Mouse (Mus musculus): ENCODE data around the gene Cep350.
A peak's percentile ranks its signal among the peaks of the same experiment; 100 is the strongest.
"Not testable (repeated sequence)": the region's sequence is repeated elsewhere in the genome, so short reads cannot be mapped to it uniquely, and the experiment has no call there.

Cep350 gene

DNA sequence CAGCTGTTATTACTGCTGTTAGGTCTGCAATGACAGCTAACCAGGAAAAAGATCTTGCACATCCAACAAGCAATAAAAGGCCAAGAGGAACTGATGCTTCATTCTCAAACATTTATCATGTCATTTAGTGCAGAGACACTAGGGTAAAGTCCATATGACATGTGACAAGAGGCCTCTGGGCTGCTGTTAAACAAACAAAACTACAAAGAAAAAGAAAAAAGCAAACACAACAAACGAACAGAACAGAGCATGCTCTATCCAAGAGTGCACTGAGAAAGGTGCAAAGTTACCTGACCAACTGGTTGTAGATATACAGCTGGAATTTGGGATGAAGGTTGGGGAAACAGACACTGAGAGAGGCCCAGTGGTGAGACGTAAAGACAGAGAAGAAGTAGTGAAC lies 86.2 kb downstream of the Cep350 start:
- DNase-seq (ENCODE audit: low read depth, low spot score), result no peak

DNA sequence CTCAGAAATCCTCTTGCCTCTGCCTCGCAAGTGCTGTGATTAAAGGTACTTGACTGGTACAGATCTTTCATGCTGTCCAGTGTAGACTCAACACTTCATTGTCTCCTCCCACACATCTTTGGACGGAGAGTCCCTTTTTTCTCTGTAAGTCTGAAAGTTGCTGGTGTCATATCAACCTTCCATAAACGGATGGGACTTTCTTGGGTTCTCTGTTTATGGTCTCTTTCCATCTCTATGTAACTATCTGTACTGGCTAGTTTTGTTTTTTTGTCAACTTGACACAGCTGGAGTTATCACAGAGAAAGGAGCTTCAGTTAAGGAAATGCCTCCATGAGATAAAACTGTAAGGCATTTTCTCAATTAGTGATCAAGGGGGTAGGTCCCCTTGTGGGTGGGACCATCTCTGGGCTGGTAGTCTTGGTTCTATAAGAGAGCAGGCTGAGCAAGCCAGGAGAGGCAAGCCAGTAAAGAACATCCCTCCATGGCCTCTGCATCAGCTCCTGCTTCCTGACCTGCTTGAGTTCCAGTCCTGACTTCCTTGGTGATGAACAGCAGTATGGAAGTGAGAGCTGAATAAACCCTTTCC lies 90.3 kb downstream of the Cep350 start:
- not testable (repeated sequence) for DNase-seq (ENCODE audit: low read depth, low spot score)

DNA sequence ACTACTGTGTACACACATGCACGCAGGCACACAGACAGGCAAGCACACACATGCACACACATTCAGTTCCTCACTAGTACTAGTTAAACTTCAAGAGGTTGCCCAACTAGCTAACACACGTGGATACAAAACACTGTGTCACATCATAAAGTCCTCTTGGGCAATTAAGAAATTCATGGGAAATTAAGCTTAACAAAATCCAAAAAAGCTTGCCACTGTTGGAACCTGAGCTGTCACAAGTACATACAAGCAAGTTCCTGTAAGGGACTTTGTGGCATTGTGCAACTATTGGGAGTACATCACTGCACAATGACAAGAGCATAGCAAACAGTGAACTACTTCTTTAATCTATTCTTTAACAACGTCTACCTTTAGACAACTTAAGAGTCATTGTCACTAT lies 93.5 kb downstream of the Cep350 start:
- DNase-seq (ENCODE audit: low read depth, low spot score), result no peak

DNA sequence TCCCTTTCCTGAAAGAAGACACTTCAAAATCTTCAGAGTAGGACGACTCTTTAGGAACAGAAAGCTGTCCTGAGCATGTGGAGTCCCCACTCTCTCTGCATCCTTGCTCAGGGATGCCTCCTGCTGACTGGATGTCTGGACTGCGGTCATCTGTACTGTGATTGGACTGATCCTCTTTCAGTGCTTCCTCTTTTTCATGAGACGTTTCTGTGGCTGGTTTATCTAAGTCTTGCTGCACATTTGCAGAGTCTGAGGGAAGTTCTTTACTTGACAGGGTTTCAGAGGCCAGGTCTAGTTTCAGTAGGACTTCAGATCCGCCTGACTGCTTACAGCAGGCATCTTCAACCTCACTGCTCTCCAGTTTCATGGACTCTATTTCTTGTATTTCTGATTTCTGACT lies 110.1 kb downstream of the Cep350 start:
- DNase-seq (ENCODE audit: low read depth, low spot score), result no peak

DNA sequence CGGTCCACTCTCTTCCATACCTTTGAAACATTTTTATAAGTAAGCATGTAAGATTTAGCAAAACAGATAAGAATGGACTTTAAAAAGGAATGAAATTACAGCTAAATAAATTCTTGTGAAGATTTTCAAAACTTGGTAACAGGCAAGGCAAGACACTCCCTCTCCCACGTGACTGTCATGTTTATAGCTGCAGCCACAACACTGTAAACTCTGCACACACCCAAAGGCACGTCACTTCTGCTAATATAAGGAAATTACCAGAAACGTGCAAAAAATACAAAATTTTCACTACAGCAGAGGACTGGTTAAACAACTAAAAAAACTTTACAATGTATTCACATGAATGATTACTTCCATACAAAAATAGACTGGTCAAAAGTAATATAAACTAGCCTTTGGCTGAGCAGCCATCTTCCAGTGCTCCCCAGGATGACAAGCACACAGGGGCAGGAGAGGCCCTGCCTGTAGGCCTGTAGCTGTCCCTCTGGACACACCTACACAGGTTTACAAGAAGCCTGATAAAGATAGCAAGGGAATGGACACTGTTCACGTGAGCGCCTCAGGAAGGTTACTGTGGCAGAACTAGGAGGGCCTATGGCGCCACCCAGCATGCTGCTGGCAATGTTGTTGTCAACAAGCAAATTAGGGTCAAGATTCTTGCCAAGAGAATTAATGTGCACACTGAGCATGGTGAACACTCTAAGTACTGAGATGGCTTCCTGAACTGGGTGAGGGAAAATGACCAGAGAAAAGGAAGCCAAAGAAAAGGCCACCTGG lies 117.9 kb downstream of the Cep350 start:
- no peak for DNase-seq (ENCODE audit: low read depth, low spot score)

DNA sequence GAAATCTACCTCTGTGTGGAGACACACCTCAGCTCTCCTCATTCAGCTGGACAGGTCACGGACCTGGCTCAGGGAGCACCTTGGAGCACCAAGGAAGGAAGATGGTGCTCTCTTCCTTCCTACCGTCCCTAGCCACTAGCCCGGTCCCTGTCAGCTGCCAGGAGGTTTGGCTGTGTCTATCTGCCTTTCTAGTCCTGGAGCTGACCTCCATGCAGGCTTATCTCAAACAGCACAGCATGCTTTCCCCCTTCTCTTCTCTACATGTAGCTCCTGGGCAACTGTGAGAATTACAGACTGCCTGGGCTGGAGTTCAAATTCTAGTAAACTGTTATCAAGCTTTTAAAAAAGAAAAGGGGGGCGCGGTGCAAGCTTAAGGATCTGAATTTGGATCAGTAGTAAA lies 120.0 kb downstream of the Cep350 start:
- DNase-seq (ENCODE audit: low read depth, low spot score), result no peak

DNA sequence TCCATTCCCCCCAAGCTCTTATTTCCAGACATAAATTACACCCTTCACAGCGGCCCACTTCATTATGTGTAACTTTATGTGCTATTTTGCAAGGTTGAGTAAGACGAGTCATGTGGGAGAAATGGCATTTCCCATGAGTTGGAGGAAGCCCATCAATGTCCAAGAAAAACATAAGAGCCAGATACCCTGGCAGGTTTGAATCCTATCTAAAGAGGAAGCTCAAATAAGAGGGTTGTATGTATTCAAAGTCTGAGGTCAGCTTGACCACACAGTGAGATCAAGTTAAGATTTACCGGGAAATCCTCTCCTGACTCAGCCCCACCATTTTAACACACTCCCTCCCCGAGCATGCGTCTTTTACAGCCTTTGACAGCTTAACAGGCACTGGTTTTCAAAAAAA lies 128.8 kb downstream of the Cep350 start:
- DNase-seq (ENCODE audit: low read depth, low spot score), result no peak

DNA sequence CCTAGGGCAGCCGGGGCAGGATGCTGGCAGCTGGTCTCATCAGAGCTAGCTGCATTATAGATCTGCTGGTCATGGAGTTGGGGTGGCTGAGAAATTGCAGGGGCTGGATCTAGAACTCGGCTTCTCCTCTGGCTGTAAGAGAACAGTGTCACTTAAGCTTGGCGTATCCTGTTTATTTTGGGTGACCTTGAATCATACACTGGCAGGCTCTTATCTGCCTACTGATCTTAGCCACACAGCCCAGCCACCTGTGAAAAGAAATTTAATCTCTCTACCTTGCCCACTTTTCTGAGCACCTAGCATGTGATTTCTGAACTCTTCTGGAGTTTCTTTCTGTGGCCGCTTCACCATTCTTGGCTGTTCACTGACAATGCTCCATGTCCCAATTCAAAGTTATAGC lies 129.5 kb downstream of the Cep350 start:
- no peak for DNase-seq (ENCODE audit: low read depth, low spot score)

DNA sequence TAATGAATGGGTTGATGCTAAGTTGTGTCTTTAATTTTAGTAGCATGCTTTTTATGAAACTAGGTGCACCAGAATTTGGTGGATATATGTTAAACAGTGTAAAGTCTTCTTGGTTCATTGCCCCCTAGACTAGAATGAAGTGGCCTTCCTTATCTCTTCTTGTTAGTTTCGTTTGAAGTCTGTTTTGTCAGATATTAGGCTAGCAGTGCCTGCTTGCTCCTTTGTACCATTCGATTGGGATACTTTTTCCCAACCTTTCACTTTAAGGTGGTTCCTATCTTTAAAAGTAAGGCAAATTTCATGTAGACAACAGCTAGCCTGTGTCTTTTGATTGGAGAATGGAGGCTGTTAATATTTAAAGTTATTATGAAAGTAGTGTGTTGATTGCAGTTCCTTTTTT lies 137.4 kb downstream of the Cep350 start:
- DNase-seq (ENCODE audit: low read depth, low spot score), result no peak

DNA sequence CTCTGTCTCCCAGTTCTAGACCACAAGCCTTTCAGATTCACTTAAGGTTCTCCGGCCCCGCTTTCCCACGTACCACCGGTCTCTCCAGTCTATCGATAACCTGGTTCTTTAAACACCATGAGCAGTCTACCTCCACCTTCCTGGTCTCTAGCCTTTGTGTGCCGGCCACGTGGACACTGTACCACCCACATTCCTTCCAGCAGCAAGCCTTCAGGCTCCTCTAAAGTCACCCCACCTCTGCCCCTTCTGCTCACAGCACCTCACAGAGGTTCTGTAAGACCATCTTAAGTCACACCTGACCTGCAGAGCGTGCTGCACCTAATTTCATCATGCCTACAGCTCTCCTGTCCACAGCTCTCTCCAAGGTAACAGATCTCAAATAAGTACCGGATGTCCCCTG lies 139.4 kb downstream of the Cep350 start:
- no peak for DNase-seq (ENCODE audit: low read depth, low spot score)

DNA sequence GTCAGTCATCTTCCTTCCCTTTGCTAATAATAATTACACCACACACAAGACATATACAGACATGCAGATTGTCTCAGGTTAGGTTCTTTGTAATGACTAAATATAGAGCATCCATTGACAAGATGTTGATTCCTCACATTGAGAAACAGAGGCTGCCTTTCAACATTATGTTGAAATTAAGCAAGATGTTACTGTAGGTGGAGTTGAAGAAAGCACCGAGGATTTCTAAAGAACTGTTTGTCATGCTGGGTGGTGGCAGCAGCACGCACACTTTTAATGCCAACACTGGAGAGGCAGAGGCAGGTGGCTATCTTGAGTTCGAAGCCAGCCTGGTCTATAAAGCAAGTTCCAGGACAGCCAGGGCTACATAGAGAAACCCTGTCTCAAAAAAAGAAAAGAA lies 141.1 kb downstream of the Cep350 start:
- no peak for DNase-seq (ENCODE audit: low read depth, low spot score)

DNA sequence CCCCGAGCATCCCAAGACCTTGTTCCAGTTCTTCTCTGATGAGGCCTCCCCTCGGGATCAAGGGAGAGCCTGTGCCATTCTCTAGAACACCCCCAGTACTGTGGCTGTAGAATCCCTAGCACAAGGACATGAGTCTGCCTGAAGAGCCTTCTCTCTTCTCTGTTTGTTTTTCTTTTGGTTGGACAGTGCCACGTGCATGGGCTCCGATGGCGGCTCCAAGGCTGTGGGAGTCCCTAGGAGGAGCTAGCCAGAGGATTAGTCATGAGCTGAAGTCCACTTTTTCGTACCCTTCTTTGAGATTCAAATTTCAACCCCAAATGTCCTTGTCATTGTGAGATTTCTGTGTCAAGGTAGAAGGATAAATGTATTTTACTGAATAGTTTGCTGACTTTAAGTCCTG lies 142.2 kb downstream of the Cep350 start:
- DNase-seq (ENCODE audit: low read depth, low spot score), result no peak

DNA sequence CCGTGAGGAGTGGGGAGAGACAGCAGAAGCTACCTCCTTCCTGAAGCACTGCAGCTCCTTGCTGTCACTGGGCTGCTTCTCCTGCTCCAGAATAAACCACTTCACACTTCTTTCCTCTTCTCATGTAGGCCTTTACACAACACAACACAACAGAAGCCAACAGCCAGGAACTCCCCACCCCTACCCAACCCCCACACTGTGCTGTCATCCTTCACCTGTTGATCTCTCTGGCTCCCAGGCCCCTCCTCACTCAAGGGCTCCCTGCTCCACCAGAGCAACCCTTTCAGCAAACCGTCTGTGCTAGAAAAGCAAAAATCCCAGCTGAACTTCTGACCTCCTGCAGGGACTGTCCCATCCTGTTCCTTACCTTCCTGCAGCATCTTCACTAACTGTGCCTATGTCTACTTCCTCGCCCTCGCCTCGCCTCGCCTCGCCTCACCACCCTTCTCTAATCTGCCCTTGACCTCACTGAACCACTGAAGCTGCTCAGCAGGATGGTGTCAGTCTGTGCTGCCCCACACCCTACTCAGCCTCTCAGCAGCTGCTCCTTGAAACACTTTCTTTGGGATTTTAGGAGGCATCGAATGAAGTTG lies 145.3 kb downstream of the Cep350 start:
- no peak for DNase-seq (ENCODE audit: low read depth, low spot score)

DNA sequence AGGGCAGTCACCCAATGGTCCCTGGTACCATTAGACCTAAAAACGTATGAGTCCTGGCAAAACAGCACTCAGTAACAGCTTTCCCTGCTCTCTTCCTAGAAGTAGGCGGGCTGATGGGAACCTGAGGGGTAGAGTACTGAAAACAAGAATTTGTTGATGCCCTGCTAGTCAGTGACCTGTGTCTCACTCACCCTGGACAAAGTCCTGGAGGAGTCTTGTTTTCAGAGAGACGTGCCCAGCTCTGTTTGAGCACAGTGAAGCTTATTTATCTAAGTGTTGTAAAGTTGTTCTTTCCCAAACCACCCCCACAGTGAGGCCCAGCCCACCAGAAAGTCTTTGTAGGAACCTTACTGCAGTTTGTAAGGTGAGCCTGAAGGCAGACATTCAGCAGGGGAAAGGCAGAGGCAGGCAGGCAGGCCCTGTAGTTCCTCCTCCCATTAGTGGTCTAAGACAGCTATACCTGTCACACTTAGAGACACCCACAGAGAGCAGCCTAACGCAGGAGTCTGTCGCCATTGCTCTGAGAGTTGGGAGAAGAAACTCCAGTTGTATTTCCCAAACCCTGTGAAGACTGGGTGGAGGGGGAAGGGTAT lies 146.2 kb downstream of the Cep350 start:
- DNase-seq (ENCODE audit: low read depth, low spot score), result no peak

DNA sequence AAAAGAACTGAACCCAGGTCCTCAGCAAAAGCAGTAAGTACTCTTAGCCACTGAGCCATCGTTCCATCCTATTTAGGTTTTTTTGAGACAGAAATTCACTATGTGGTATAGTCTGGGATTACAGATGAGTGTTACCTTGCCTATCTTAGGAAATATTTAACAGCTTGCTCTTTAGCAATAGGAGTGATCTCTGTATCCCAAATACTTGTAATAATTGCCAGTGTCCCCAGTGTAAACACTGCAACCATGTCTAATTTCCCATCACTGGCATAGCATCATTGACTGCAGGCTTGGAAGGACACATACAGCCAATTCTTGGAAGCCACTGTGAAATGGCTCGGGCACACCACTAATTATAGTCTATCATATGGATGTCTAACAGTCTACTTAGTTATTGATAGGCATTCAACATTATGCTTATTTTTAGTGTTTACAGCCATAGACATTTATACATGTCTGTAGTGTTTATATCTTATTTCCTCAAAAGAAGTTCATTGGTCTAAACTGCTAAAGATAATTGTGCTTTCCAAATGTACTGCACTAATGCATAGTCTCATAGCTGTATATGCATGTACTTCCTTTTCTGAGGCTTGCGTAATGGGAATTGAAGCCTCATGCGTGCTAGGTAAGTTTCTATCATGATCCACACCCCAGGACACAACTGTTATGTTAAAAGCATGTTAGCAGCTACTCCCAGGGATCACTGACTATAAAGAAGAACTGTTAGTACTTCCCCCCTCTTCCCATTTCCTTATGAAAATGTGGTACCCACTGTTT lies 146.9 kb downstream of the Cep350 start:
- DNase-seq (ENCODE audit: low read depth, low spot score), result no peak

DNA sequence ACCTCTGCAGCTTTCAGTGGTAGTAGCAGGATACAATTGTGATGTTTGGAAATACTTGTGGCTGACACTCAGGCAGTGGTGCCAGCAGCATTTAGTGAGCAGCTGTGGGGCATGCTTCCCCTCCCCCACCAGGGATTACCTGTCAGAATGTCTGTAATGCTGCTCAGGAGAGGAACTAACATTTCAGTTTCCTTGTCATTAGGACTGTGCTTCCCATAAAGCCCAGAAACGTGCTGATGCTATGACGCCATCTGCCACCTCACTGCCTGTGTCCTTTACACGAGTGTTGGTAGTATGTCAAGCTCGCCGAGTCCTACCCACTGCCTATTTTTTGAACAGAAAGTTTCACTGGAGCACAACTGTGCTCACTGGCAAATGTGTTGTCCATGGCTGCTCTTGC lies 152.4 kb downstream of the Cep350 start:
- no peak for DNase-seq (ENCODE audit: low read depth, low spot score)

DNA sequence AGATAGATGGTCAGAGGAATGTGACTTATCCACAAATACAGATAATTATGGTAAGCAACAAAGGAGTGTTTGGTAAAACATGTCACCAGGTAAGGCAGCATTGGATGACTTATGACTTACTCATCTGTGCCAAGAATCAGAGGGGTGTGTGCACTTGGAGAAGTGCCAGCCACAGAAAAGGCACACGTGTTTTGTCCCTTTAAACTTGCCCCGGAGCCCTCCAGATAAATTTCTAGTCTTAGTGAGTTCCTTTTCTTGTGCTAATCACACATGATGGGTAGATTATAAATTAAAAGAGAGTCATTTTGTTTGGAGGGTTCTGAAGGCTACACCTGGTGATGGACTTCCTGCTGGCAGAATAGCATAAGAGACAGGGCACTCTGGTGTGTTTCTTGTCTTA lies 156.9 kb downstream of the Cep350 start:
- no peak for DNase-seq (ENCODE audit: low read depth, low spot score)

DNA sequence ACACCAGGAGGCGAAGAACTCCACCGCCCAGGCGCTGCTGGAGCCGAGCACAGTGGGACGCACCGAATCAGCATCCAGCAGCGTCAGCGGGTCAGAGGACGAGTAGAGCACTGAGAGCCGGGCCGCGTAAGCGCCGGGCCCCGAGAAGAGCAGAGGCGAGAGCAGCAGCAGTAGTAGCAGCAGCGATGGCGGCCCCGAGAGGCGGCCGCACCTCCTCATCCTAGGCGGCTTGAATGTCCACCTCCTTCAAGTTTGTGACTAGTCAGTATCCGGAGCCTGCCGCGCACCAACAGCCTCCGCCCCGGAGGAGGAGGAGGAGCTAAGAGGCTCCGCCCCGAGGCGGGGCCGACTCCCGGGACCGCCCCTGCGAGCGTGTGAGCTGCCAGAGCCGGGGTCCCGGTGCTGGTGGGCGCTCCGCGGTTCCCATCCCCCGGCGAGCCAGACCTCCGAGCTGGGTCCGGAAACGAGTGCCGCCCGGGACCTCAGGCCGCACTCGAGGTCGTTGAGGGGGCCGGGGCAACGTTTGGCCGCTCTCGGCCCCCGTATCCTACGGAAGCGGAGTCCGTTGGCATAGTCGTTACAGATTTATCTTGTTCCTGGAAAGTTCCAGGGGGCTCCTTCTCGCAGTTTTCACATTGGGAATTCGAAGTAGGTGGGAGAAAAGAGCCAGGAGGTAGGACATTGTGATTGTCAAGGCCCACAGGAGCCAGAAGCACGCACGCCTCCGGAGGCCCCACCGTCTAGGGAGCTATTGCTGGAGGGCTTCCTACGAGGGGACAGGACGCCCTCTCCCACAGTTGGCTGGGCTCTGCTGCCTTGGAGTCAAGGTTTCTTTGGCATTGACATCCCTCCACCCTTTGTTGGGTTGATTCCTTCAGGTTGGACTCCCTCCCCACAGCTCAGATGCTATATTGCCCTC lies 160.2 kb downstream of the Cep350 start, which contains the start of gene Qsox1:
Gene Qsox1, minus strand, starts transcription at position 309 of the 919 bp plus-strand sequence.
- DNase-seq (ENCODE audit: low read depth, low spot score), result peak; percentile 58

DNA sequence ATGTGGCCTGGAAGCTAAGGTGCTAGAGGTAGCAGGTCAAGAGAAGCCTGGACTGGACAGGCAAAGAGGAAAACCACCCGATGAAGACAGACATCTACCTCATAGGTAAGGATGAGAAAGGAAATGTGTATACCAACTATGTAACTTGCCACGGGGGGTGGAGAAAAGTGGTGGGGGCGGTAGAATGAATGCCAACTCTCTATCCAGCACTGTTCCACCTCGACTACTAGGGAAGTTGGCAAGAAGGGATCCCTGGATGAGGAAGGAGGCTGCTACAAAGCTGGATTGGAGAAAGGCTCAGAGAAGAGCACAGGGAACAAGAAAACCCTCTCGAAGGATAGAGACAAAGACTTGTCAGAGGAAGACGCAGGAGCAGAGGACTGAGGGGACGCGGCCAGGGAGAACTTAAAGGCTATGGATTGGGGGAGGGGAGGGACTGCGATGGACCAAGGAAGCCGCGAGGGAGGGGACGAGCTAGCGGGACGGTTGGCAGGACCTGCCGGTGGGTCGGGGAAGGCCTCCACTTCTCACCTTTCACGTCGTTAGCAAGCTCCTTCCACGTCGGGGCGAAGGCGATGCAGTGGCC lies 161.0 kb downstream of the Cep350 start:
- no peak for DNase-seq (ENCODE audit: low read depth, low spot score)

DNA sequence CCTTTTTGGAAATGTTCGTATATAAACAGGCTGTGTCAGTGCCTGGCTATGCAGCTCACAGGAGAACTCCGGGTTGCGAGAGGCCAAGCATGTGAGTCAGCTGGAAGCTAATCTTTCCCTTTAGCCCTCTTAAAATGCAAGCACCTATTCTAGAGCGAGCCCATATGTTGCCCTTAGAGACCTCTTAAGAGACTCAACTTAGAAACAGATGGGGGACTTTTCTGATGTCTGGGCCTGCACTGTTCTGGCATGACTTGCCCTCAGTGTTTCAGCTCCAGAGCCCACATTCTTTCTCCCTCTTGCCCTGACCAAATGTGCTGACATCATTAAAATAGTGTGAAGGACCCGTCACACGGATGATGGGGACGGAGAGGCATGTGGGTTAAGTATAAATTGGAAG lies 162.4 kb downstream of the Cep350 start:
- no peak for DNase-seq (ENCODE audit: low read depth, low spot score)
